Mouse (Mus musculus) small intestine, adult 2 months (tissue): Measurements from ENCODE around the gene Olfml2b. TPM values are rescaled to one million over a fixed set of nuclear protein-coding genes. Genes with fewer than 3 reads are reported as not detected.

Experiments used
- H3K27ac ChIP-seq: fragments of 200-500 bp; 2 replicates; pipeline ENCODE4 v1.5.1; 2012; ENCODE audit warnings: low read depth, low read length, control low read depth, inconsistent platforms; ENCODE audit not compliant: insufficient read depth
- H3K27me3 ChIP-seq: fragments of 200-500 bp; 2 replicates; pipeline ENCODE4 v1.6.1; 2012; ENCODE audit warnings: mild to moderate bottlenecking, moderate library complexity, low read length, inconsistent platforms; ENCODE audit not compliant: control insufficient read depth, insufficient read depth
- H3K36me3 ChIP-seq: fragments of 200-500 bp; 2 replicates; pipeline ENCODE4 v1.6.1; 2012; ENCODE audit warnings: mild to moderate bottlenecking, low read length, control low read depth, inconsistent platforms; ENCODE audit not compliant: control insufficient read depth, insufficient read depth
- H3K4me1 ChIP-seq: fragments of 200-500 bp; 2 replicates; pipeline ENCODE4 v1.6.1; 2012; ENCODE audit warnings: low read length, inconsistent platforms, mixed read lengths; ENCODE audit not compliant: control insufficient read depth, insufficient read depth, insufficient read length
- H3K4me3 ChIP-seq: fragments of 200-500 bp; 2 replicates; pipeline ENCODE4 v1.5.1; 2012; ENCODE audit warnings: low read depth, mild to moderate bottlenecking, control low read depth, inconsistent platforms, low read length, moderate library complexity
- CTCF ChIP-seq: fragments of 200-500 bp; IDR thresholded peaks from 2 replicates; pipeline ENCODE4 v1.5.1; 2012; ENCODE audit warnings: low read depth, mild to moderate bottlenecking, control low read depth, inconsistent platforms, low read length, moderate library complexity, mixed read lengths; ENCODE audit not compliant: insufficient replicate concordance, insufficient read length; ENCODE audit errors: extremely low read depth
- POLR2A ChIP-seq: fragments of 200-500 bp; IDR thresholded peaks from 2 replicates; pipeline ENCODE4 v1.6.1; 2012; ENCODE audit warnings: low read depth, mild to moderate bottlenecking, control low read depth, inconsistent platforms, low read length, moderate library complexity
- WGBS: fragments of 180-500 bp; shearing (Covaris S2); methylation state at CpG from one replicate; pipeline ENCODE4 v1.1.7; 2018; 5-methylcytosine and 5-hydroxymethylcytosine counted together
- polyA plus RNA-seq: library from polyadenylated mRNA; depleted of rRNA; stranded (reverse); fragments of >200 nt; gene quantifications from 2 replicates; pipeline ENCODE4 v1.2.3, GENCODE M21; 2012; rRNA removed

Gene Olfml2b
- 3.2 and 5.0 TPM in 2 replicates for polyA plus RNA-seq

DNA sequence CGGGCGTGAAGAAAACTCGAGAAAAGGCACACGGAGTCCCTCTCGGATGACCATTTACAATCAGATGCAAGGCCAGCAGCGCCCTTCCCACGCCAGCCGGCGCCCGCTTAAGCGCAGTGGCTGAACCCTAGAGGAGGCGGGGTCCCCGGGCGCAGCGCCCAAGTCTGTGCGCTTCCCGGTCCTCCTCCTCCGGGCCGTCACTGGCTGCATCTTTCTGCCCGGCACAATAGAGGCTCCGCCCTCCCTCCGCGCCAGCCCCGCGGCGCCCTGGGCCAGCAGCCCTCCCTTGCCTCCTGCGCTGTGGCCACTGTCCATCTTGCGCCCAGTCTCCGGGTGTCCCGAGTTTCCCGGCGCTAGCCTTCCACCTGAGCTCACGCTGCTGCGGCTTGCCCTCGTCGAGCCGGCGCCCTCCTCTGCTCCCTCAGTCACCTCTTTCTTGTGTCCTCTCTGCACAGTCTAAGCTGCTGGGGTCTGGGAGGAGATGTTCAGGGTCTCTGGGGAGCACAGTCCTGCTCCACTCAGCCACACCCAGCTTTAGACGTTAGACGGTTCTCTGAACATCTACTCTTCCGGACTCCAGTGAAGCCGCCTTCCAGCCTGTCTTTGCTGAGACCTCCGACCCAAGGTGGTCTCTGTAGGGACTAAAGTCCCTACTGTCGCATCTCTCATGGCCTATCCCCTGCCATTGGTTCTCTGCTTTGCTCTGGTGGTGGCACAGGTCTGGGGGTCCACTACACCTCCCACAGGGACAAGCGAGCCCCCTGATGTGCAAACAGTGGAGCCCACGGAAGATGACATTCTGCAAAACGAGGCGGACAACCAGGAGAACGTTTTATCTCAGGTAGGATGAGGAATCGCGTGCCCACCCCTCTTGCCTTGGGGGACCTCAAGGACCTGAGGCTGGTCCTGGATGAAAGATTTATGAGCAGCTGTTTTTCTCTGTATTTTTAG lies at the start of gene Olfml2b:
Gene Olfml2b, plus strand, starts transcription at position 278 of the 951 bp plus-strand sequence.
- TF ChIP-seq POLR2A (no peak), CTCF (peak; percentile 4; the same call in 1 of the 2 replicates)
- H3K4me1 ChIP-seq: peaks cover 4% of the 10 kb centered on the region; the same call in 1 of the 2 replicates
- H3K36me3 ChIP-seq: no peaks in the 10 kb centered on the region
- no peak within 1 kb of the TSS for H3K27ac ChIP-seq
- peak within 1 kb of the TSS; percentile 56 for H3K4me3 ChIP-seq
- 15% methylated on average over 51 of the region's 51 CpGs for WGBS
- H3K27me3 ChIP-seq: peaks cover 7% of the 10 kb centered on the region; the same call in 1 of the 2 replicates

DNA sequence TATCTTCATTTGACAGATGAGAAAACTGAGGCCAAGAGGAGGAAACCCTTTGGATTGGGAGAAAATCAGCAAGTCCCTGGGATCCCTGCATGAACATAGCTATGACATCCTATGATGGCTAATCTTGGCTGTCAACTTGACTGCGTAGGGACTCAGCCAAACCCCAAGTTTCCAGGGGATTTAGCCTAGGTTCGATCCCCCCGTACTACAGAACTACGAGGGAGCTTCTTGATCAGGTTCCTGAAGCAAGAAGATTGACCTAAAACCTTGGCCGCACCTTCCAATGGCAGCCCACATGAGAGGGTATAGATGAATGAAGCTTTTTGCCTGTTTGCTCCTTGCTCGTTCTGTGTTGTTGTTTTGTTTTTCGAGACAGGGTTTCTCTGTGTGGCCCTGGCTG lies 49.8 kb upstream of the Olfml2b start:
- 91% methylated on average over 7 of the region's 7 CpGs for WGBS
- Histone ChIP-seq H3K4me3 (no peak overlapping the region), H3K4me1 (0 out of 2 replicates have a peak, but pooled peaks cover 2% of the 10 kb centered on the region), H3K36me3 (no peaks in the 10 kb centered on the region), H3K27ac (no peak overlapping the region), H3K27me3 (no peaks in the 10 kb centered on the region)
- TF ChIP-seq POLR2A (no peak), CTCF (no peak)

GRCm38 (mm10) chr1:170605228-170606001 lies 38.9 kb upstream of the Olfml2b start:
- 74% methylated on average over 21 of the region's 21 CpGs for WGBS
- H3K4me1 ChIP-seq: no peaks in the 10 kb centered on the region
- TF ChIP-seq CTCF: no peak
- no peak for TF ChIP-seq POLR2A
- no peak overlapping the region for H3K27ac ChIP-seq
- no peaks in the 10 kb centered on the region for H3K36me3 ChIP-seq
- no peaks in the 10 kb centered on the region for H3K27me3 ChIP-seq
- H3K4me3 ChIP-seq: no peak overlapping the region

DNA sequence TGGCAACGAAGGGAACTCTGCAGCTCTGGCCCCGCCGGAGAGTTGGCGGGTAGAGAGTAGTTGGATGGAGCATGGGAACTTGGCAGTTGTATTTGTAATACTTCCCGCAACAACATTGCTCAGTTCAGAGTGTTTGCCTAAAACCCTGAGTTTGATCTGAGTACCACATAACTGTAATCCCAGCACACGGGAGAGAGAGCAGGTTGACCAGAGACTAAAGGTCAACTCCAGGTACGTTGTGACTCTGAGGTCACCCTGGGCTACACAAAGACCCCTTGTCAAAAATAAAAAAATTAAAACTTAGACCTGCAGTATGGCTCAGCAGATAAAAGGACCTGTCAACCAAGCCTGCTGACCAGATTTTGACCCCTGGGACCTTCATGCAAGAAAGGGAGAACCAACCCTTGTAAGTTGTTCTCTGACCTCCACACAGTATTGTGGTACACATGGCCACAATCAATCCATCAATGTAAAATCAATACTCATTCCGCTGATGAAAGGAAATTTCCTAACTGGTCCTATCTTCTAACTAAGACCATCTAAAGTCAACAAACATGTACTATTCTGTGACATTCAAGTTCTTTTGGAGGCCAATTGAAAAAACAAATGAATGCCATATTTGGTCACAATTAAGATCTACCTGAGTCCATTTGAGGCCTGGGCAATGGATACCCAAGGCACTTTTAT lies 37.0 kb upstream of the Olfml2b start:
- TF ChIP-seq CTCF (no peak), POLR2A (no peak)
- Histone ChIP-seq H3K27ac (no peak overlapping the region), H3K36me3 (no peaks in the 10 kb centered on the region), H3K4me3 (no peak overlapping the region), H3K27me3 (no peaks in the 10 kb centered on the region), H3K4me1 (no peaks in the 10 kb centered on the region)
- WGBS: 90% methylated on average over 8 of the region's 8 CpGs

DNA sequence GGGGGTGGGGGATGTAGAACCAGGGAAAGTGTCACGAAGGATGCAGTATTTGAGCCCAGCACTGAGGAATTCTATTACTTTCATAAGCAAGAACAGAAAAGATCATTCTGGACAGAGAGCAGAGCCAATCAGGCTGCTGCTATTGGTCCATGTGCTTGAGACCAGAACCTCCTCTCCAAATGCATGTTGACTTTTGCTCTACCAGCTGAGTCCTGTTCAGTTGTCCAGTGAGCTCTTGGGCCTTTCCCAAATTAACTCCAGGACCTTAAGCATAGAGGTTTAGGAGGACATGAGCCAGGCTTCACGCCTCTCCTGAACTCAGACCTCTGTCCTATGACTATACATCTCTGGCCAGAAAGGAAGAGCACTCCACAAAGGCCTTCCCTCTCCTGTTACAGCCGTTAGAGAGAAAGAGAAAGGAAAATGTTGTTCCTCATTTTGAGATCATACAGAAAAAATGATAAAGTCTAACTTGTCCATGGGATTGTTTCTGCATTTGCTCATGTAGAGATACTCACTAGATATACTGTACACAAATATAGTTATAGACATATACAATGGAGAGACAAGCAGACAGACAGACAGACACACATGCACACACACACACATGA lies 35.8 kb upstream of the Olfml2b start:
- Histone ChIP-seq H3K27ac (no peak overlapping the region), H3K4me3 (no peak overlapping the region), H3K4me1 (no peaks in the 10 kb centered on the region), H3K36me3 (no peaks in the 10 kb centered on the region), H3K27me3 (no peaks in the 10 kb centered on the region)
- TF ChIP-seq POLR2A (no peak), CTCF (no peak)
- whole genome bisulfite sequencing: 78% methylated on average over 3 of the region's 3 CpGs

- no peak for TF ChIP-seq POLR2A
- no peak for TF ChIP-seq CTCF
- H3K27ac ChIP-seq: no peak overlapping the region
- 77% methylated on average over 7 of the region's 7 CpGs for WGBS
- no peak overlapping the region for H3K4me3 ChIP-seq
- H3K36me3 ChIP-seq: no peaks in the 10 kb centered on the region
- H3K27me3 ChIP-seq: no peaks in the 10 kb centered on the region
- H3K4me1 ChIP-seq: no peaks in the 10 kb centered on the region
Observed at GRCm38 (mm10) chr1:170609872-170610271, 34.5 kb upstream of the Olfml2b start.
